Mouse (Mus musculus) heart, embryonic 14.5 days (tissue): ENCODE results near the gene Olfr222. TPM values are rescaled to one million over a fixed set of nuclear protein-coding genes. Genes with fewer than 3 reads are reported as not detected.
"Not testable (repeated sequence)": the region's sequence is repeated elsewhere in the genome, so short reads cannot be mapped to it uniquely, and the experiment has no call there.

Experiments
- ATAC-seq: fragments of 200-750 bp; cut with Nextera tagmentation; 2 replicates; pipeline ENCODE4 v1.8.0; 2017; ENCODE audit warnings: low read depth, moderate TSS enrichment; ENCODE audit not compliant: insufficient number of reproducible peaks, insufficient read depth, low FRiP score
- H3K27ac ChIP-seq, 2 experiments: fragments of 200-500 bp in 1 of 2; fragments of 300-500 bp in 1 of 2; sonication (generic) in 1 of 2; replicated peaks in 1 of 2; 2 replicates each; pipeline ENCODE4 v1.5.1; 2012 to 2014; ENCODE audit warnings: low read depth in 2 of 2, low read length in 2 of 2, control low read depth in 1 of 2, mild to moderate bottlenecking in 1 of 2, mixed read lengths in 1 of 2; ENCODE audit not compliant: control insufficient read depth in 1 of 2, insufficient read depth in 1 of 2
- H3K27me3 ChIP-seq: fragments of 300-500 bp; sonication (generic); 2 replicates; pipeline ENCODE4 v1.6.1; 2014; ENCODE audit warnings: mild to moderate bottlenecking, low read length, control low read depth; ENCODE audit not compliant: control insufficient read depth, insufficient read depth
- H3K36me3 ChIP-seq: fragments of 300-500 bp; sonication (generic); 2 replicates; pipeline ENCODE4 v1.6.1; 2014; ENCODE audit warnings: mild to moderate bottlenecking, control low read depth, low read length, mixed read lengths; ENCODE audit not compliant: control insufficient read depth, insufficient read depth
- H3K4me1 ChIP-seq, 2 experiments: fragments of 200-500 bp in 1 of 2; fragments of 300-500 bp in 1 of 2; sonication (generic) in 1 of 2; 2 replicates each; pipeline ENCODE4 v1.6.1; 2012 to 2014; ENCODE audit warnings: low read length in 2 of 2, control low read depth in 1 of 2, mixed read lengths in 1 of 2; ENCODE audit not compliant: control insufficient read depth in 2 of 2, insufficient read depth in 2 of 2
- H3K4me2 ChIP-seq: fragments of 300-500 bp; sonication (generic); 2 replicates; pipeline ENCODE4 v1.6.1; 2014; ENCODE audit warnings: mild to moderate bottlenecking, low read length
- H3K4me3 ChIP-seq, 2 experiments: fragments of 200-500 bp in 1 of 2; fragments of 300-500 bp in 1 of 2; sonication (generic) in 1 of 2; 2 replicates each; pipeline ENCODE4 v1.5.1; 2012 to 2014; ENCODE audit warnings: low read length in 2 of 2, mild to moderate bottlenecking in 2 of 2, control low read depth in 1 of 2, low read depth in 1 of 2, moderate library complexity in 1 of 2; ENCODE audit not compliant: control insufficient read depth in 1 of 2, insufficient read depth in 1 of 2
- H3K9ac ChIP-seq: fragments of 300-500 bp; sonication (generic); 2 replicates; pipeline ENCODE4 v1.6.1; 2014; ENCODE audit warnings: mild to moderate bottlenecking, low read length
- H3K9me3 ChIP-seq: fragments of 300-500 bp; sonication (generic); 2 replicates; pipeline ENCODE4 v1.6.1; 2016; ENCODE audit warnings: low read length, control low read depth; ENCODE audit not compliant: control insufficient read depth
- WGBS: fragments of 180-500 bp; shearing (Covaris S2); extraction: QIAGEN DNeasy Blood & Tissue Kit; methylation state at CpG from one replicate; pipeline ENCODE4 v1.1.7; 2014; 5-methylcytosine and 5-hydroxymethylcytosine counted together
- polyA plus RNA-seq: library from polyadenylated mRNA; unstranded; fragments of >200 nt; fragmentation: Nextera tagmentation; extraction: Ambion mirVana; gene quantifications from 2 replicates; pipeline ENCODE4 v1.2.1, GENCODE M21; 2014

Gene Olfr222
- polyA plus RNA-seq = not detected in 2 replicates

DNA sequence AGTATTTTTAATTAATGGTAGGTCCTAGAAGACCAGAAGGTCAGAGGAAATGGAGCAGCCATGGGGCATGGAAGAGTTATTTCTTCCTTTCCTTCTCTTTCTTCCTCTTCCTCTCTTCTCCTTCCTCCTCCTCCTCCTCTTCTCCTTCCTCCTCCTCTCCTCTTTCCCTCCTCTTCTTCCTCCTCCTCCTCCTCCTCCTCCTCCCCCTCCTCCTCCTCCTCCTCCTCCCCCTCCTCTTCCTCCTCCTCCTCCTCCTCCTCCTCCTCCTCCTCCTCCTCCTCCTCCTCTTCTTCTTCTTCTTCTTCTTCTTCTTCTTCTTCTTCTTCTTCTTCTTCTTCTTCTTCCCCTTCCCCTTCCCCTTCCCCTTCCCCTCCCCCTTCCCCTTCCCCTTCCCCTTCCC is at the start of gene Olfr222:
Gene Olfr222 (minus strand): TSS at position 101 of the 400 bp plus-strand sequence.
- H3K27ac ChIP-seq, H3K9ac ChIP-seq: not testable (repeated sequence)

GRCm38 (mm10) chr11:59624017-59624630 is 48.1 kb upstream of the Olfr222 start:
- Histone ChIP-seq H3K36me3 (no peaks in the 10 kb centered on the region), H3K27me3 (no peaks in the 10 kb centered on the region), H3K9ac (no peak overlapping the region), H3K4me1 (no peaks in the 10 kb centered on the region), H3K9me3 (no peaks in the 10 kb centered on the region), H3K27ac (no peak overlapping the region), H3K4me2 (no peak overlapping the region), H3K4me3 (no peak overlapping the region)
- no peak for ATAC-seq
- 25% methylated on average over 6 of the region's 6 CpGs for WGBS

More for the DNA sequence above, at the start of gene Olfr222:
- H3K4me3 ChIP-seq, H3K36me3 ChIP-seq, ATAC-seq, H3K4me1 ChIP-seq, H3K9me3 ChIP-seq, H3K4me2 ChIP-seq: not testable (repeated sequence)
- H3K27me3 ChIP-seq = peaks cover 28% of the 10 kb centered on the region

DNA sequence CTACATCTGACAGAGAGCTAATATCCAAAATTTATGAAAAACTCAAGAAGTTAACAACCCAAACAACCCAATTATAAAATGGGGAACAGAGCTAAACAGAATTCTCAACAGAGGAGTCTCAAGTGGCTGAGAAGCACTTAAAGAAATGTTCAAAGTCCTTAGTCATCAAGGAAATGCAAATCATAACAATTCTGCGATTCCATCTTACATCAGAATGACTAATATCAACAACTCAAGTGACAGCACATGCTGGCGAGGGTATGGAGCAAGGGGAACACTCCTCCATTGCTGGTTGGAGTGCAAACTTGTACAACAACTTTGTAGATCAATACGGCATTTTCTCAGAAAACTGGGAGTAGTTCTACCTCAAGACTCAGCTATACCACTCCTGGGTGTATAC is 46.2 kb upstream of the Olfr222 start:
- ATAC-seq = no peak
- no peak overlapping the region for H3K4me3 ChIP-seq
- H3K4me1 ChIP-seq = no peaks in the 10 kb centered on the region
- no peak overlapping the region for H3K27ac ChIP-seq
- no peak overlapping the region for H3K9ac ChIP-seq
- H3K4me2 ChIP-seq = no peak overlapping the region
- 62% methylated on average over 3 of the region's 3 CpGs for WGBS
- no peaks in the 10 kb centered on the region for H3K36me3 ChIP-seq
- no peaks in the 10 kb centered on the region for H3K9me3 ChIP-seq
- H3K27me3 ChIP-seq = no peaks in the 10 kb centered on the region

DNA sequence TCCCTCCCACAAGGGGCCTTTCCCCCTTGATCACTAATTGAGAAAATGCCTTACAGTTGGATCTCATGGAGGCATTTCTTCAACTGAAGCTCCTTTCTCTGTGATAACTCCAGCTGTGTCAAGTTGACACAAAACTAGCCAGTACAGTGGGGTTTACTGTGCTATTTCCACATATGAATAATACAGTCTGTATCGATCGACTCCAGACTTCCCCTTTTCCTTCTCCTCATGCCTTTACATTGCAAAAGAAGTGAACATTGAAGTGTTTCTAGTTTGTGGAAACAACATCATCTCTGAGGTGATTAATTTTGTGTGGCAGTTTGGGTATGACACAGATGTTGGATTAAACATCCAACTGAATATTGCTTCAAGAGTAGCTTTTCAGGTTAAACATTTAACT is 41.0 kb upstream of the Olfr222 start:
- WGBS = 88% methylated on average over 2 of the region's 2 CpGs
- H3K4me2 ChIP-seq, H3K9ac ChIP-seq, H3K27ac ChIP-seq, ATAC-seq, H3K4me3 ChIP-seq, H3K36me3 ChIP-seq, H3K27me3 ChIP-seq, H3K9me3 ChIP-seq, H3K4me1 ChIP-seq: not testable (repeated sequence)

GRCm38 (mm10) chr11:59614120-59614519 is 38.1 kb upstream of the Olfr222 start:
- Histone ChIP-seq H3K4me2 (no peak overlapping the region), H3K27ac (no peak overlapping the region), H3K36me3 (no peaks in the 10 kb centered on the region), H3K4me1 (no peaks in the 10 kb centered on the region), H3K9ac (no peak overlapping the region), H3K27me3 (no peaks in the 10 kb centered on the region), H3K4me3 (no peak overlapping the region), H3K9me3 (no peaks in the 10 kb centered on the region)
- 33% methylated on average over 4 of the region's 4 CpGs for WGBS
- ATAC-seq = no peak

GRCm38 (mm10) chr11:59611646-59612045 is 35.6 kb upstream of the Olfr222 start:
- Histone ChIP-seq H3K4me2 (no peak overlapping the region), H3K36me3 (no peaks in the 10 kb centered on the region), H3K4me1 (no peaks in the 10 kb centered on the region), H3K27me3 (no peaks in the 10 kb centered on the region), H3K4me3 (no peak overlapping the region), H3K27ac (no peak overlapping the region), H3K9ac (no peak overlapping the region), H3K9me3 (no peaks in the 10 kb centered on the region)
- WGBS = 69% methylated on average over 5 of the region's 5 CpGs
- ATAC-seq = no peak

DNA sequence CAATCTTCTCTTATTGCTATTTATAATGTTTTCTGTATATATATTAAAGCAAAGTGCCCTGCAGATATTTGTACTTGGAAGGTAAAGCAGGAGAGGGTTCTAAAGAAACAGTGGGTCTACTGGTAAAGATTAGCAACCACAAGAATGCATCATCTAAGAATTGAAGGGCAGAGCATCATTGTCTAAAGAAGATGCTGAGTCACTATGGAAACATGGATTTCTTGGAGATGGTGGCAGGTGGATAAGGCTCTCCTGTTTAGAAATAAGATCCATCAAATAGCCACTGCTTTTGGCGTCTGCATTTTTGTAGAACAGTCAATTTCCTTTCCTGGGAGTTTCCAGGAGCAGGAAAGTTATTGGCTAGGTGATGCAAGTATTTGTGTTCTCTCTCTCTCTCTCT is 26.3 kb upstream of the Olfr222 start:
- Histone ChIP-seq H3K4me2 (no peak overlapping the region), H3K27me3 (no peaks in the 10 kb centered on the region), H3K4me1 (no peaks in the 10 kb centered on the region), H3K9me3 (no peaks in the 10 kb centered on the region), H3K36me3 (no peaks in the 10 kb centered on the region), H3K9ac (no peak overlapping the region), H3K4me3 (no peak overlapping the region), H3K27ac (no peak overlapping the region)
- ATAC-seq = no peak
- whole genome bisulfite sequencing = 26% methylated on average over 1 of the region's 1 CpGs

- WGBS = 67% methylated on average over 3 of the region's 3 CpGs
- Histone ChIP-seq H3K27me3 (no peaks in the 10 kb centered on the region), H3K36me3 (no peaks in the 10 kb centered on the region), H3K27ac (no peak overlapping the region), H3K4me1 (no peaks in the 10 kb centered on the region), H3K9me3 (no peaks in the 10 kb centered on the region), H3K9ac (no peak overlapping the region), H3K4me3 (no peak overlapping the region), H3K4me2 (no peak overlapping the region)
- no peak for ATAC-seq
Observed at GRCm38 (mm10) chr11:59600872-59601271, 24.8 kb upstream of the Olfr222 start.
